Mouse (Mus musculus): ENCODE data around the gene Mei1. TPM values are rescaled to one million over a fixed set of nuclear protein-coding genes. Genes with fewer than 3 reads are reported as not detected.
"Not testable (repeated sequence)": the region's sequence is repeated elsewhere in the genome, so short reads cannot be mapped to it uniquely, and the experiment has no call there.

Mei1 gene
- total RNA-seq, 2 experiments from 2014 or later: not detected

DNA sequence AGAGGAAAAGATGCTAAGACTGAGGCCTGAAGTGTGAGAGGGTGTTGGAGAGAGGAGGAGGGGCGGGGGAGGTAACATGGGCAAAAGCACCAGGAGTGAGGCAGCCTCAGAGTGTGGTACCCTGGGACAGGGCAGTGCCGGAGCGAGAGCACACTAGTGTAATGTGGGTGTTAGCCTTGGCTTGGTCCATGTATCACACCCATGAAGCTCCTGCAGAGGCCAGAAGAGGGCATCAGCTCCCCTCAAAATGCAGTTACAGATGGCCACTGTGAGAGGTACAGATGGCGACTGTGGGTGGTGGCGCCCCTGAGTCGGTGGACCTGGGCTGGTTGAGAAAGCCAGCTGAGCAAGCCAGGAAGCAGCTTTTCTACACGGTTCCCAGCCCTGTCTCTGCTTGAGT is 11.4 kb downstream of the Mei1 start:
- peak; percentile 8 to 18 for DNase-seq
- intact Hi-C loops (cut with DNase I): loop anchor here (5.0 kb wide), 1 partner anchor 156 kb away; no protein-coding TSS in a partner anchor

DNA sequence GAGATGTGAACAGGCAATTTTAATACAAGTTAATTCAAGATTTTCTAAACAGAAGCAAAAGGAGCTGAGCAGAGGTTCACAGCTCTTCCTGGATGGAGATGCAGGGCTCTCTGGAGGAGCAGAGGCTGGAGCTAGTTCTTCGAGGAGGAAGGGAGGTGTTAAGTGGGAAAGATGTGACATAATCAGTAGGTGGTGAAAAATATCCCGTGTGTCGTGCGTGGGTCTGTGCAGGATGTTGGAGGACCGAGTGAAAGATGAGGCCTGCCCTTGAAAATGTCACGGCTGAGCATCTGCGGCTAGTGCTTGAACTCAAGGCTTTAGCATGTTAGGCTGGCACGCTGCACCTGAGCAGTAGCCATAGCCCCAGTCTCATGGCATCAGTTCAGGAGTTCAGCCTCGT is 15.8 kb downstream of the Mei1 start:
- DNase-seq: no peak
- intact Hi-C loops (cut with DNase I): no loop called here

DNA sequence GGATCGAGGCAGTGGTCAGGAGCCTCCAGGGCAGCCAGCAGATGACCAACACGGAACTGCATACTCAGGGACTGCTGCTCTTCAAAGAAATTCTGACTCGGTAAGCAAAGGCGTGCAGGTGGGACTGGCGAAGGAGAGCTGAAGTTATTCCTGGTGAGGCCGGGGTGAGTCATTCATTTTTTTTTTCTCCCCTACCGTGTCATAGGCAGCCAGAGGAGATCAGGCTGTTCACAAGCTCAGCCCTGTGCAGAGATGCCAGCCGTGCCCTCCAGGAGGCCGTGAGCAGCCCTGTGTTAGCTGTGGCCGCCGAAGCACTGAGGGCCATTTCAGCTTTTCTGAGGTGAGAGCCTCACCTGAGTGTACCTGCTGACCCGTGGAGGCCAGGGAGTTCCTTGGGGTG is 16.3 kb downstream of the Mei1 start:
- intact Hi-C loops (cut with DNase I): no loop called here
- no peak for DNase-seq

DNA sequence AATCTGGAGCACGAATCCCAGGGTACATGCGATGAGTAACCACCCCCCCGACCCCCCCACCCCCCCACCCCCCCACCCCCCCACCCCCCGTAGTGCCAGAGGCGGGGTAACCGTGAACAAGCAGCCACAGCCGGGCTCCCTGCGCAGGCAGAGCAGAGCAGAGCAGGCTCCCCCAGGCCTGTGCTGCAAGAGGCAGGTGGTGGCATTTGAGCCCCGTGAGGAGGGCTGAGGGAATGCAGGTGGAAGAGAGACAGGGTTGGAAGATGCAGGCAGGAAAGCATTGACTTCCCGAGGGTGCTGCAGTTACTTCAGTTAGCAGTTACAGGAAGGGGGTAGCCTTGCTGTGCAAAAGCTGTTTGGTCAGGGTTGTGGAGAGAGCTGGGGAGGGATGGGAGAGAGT is 17.5 kb downstream of the Mei1 start:
- no peak for DNase-seq
- intact Hi-C loops (cut with DNase I): no loop called here

DNA sequence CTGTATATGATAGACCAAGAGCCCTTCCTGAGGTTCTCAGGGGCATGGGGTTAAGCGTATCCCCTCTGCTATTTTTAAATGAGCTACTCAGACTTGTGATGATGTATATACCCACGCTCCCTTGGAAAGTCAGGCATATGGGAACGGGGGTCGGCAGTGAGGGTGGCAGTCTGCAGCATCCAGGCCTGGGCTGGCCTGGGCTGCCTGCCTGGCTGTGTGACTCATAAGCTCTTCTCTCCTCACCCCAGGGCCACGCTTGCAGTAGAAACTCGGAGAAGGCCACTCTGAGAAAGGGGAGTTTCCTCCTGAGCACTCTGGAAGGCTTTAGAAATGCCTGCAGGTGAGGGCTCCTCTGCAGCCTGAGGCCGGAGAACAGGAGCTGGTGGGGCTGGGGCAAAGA is 21.3 kb downstream of the Mei1 start:
- intact Hi-C loops (cut with DNase I): no loop called here
- DNase-seq: no peak

DNA sequence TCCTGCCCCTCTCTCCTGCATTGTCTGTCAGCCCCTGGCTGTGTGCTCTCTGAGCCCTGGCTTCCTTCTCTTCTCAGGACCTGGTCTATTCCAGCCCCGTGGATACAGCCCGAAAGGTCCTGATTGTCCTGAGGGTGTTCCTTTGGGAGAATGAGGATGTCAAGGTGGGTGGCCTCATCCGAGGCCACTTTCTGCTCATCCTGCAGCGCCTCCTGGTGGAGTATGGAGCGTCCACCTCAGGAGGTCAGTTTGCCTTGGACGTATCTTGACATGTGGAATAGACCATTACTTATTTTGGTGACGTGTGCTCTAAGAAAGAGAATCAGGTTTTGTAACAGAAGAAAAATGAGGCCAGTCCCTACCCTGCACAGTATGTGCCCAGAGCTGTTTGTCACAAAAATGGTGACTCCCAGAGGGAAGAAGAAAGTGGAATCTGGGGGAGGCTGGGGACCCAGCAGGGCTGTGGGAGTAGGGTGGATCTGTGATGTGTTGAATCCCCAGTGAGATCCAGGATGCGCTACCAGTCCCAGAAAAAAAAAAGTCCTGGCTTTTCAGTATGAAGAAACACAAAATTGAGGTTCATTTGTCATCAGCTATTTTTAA is 37.3 kb downstream of the Mei1 start:
- intact Hi-C loops (cut with DNase I): loop anchor here (2.0 kb wide), 1 partner anchor 42 kb away; no protein-coding TSS in a partner anchor
- DNase-seq: peak; percentile 21 to 67

DNA sequence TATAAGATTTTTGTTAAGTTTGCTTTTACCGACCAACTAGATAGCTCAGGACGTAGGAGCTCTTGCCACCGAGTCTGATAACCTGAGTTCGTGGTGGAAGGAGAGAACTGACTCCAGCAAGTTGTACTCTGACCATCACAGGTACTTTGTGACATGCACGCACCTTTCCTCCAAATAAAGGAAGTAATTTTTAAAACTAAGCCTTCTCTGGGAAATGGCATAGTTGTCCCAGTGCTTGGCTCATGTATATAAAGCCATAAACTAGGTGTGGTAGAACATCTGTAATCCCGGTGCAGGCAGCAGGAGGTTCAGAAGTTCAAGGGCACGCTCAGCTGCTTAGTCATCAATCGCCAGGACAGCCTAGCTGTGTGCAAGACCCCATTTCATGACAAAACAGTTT is 50.7 kb downstream of the Mei1 start:
- no peak for DNase-seq
- intact Hi-C loops (cut with DNase I): no loop called here

DNA sequence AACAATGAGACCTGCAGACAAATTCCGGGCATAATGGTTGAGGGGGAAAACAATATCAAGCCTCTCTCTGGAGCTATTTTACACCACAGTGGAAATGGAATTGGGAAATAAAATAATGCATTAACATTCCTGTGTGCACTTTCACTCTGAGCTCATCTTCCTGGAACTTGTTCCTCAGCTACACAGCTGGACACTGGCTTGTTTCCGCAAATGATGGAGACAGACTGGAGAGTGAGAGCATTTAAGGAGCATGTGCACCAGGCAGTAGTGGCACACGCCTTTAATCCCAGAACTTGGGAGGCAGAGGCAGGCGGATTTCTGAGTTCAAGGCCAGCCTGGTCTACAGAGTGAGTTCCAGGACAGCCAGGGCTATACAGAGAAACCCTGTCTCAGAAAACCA is 56.9 kb downstream of the Mei1 start:
- intact Hi-C loops (cut with DNase I); DNase-seq: not testable (repeated sequence)

DNA sequence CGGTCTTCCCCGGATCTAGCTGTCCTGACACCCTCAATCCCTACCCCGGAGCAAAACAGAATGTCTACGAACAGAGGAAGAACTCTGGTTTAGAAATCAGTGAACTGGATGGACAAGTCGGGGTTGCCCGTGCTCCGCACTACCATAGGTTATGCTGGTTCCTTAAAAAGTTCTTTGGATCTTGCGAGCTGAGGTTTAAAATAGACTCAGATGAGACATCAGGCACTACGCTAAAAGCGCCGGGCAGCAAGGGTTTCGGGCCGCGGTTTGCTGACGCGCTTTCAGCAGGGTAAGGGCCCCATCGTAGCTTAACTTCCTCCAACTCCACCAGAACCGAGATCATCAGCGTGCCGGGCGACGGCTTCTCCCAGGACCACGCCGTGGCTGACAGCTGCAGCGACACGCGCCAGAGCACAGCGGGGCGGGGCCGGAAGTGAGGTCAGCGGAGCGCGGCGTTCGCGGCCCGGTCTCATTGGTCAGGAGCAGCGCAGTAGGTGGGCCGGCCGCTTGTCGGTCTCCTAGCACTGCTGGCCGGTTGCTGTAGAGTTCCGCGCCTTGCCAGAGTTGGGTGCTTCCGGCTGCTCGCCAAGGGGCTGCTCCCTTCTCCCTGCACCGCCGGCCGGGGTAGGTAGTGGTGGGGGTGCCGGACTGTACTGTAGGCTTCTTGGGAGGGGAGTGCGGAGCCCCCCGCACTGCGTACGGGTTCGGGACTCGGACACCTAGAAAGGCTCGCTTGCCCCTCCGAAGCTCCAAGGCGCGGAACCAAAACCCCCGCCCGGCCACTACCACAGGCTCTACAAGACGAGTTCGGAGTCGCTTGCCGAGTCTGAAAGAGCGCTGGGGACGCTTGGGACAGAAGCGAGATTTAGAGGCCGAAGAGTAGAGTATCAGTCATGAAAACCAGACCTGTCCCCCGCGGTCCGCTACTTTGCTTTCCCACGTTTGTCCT is 57.9 kb downstream of the Mei1 start, which contains the start of gene Ccdc134:
TSS of gene Ccdc134 (plus strand) at position 497 of the 949 bp plus-strand sequence.
- DNase-seq: peak; percentile 97
- intact Hi-C loops (cut with DNase I): no loop called here

DNA sequence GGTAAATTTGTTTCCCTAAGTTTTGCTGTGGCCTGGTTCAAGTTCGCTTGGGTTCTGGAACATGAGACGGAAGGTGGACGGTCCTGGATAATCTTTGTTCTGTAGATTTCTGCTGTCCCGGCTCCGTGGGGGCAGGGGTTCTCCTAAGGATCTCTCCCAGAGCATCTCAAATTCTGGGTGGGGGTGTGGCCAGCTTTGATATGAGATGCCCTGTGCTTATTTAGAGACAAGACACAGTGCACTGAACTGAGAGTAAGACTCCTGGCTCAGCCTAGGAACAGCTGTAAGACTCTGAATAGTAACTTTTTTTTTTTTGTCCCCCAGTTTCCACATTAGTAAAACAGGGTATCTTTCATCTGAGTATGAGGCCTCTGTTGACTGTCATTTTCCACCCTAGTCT is 58.6 kb downstream of the Mei1 start:
- intact Hi-C loops (cut with DNase I): no loop called here
- no peak for DNase-seq

DNA sequence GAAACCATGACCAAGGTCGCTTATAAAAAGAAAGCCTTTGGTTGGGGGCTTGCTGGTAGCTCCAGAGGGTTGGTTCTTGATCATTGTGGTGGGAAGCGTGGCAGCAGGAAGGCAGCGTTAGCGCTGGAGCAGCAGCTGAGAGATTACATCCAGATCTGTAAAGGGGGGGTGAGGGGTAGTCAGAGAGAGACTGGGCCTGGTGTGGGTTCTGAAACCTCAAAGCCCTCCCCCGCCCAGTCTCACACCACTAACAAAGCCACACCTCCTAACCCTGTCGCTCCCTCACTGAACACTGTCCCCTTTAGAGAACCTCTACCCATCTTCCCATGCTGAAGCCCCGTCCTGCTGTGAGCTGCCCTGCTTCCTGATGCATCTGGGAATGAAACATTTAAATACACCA is 60.8 kb downstream of the Mei1 start:
- DNase-seq: no peak
- intact Hi-C loops (cut with DNase I): loop anchor here (10.0 kb wide), 1 partner anchor 204 kb away; the partner anchor contains the start of genes Naga, Pheta2 and Smdt1

DNA sequence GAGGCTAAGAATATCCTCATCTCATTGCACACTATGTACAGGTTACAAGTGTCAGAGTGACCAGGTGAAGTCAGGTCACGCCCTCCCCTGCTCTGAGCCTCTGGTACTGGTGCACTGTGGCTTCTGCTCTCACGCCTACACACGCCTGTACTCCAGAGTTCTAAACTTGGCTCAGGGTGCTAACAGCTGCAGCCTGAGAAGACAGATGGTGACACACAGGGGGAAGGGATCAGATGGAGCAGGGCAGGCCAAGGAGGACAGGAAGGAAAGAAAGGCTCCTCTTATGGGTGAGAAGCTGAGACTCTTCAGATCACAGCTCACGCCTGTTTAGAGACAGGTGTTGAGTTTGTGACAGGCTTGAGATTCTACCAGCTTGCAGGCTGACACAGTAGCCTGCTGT is 65.6 kb downstream of the Mei1 start:
- DNase-seq: peak; percentile 47
- intact Hi-C loops (cut with DNase I): loop anchor here (10.0 kb wide), 1 partner anchor 199 kb away; the partner anchor contains the start of genes Naga, Pheta2 and Smdt1

DNA sequence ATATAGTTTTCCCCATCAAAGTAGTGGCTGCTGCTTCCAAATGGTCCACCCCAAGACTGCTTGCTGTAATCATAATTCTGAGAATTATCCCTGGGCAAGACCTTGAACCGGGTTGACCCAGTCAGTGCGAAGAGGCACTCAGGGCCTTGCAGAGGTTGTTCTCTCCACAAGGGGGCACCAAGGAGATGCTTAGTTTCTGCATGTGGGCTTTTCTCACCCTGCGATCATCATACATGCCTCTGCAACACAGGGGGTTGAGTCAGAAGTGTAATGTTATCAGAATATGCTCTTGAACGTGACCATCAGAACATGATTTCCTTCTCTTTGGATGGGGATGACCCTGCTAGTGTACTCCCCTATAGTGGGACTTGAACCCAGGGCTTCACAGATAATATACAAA is 68.8 kb downstream of the Mei1 start:
- intact Hi-C loops (cut with DNase I): loop anchor here (1.0 to 10.0 kb wide), 3 partner anchors 26 to 196 kb away; partner anchors contain the start of genes Naga, Pheta2 and Smdt1
- DNase-seq: peak; percentile 74 to 83

DNA sequence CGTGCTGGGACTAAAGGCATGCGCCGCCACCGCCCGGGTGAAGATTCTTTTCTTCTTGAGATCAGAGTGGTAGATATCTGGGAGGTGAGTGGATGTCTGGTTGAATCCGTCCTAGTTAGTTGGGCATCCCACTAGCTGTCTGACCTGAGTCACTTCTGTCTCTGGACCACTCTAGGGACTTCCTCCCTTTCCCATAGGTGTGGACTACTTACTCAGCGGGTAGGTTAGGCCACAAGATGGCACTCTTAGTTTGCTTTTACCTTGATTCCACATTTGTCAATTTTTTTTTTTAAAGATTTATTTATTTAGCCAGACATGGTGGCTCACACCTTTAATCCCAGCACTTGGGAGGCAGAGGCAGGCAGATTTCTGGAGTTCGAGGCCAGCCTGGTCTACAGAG is 69.4 kb downstream of the Mei1 start:
- DNase-seq: peak in 1 of 2 experiments; percentile 41
- intact Hi-C loops (cut with DNase I): loop anchor here (2.0 to 10.0 kb wide), 2 partner anchors 26 to 196 kb away; partner anchors contain the start of genes Naga, Pheta2 and Smdt1

DNA sequence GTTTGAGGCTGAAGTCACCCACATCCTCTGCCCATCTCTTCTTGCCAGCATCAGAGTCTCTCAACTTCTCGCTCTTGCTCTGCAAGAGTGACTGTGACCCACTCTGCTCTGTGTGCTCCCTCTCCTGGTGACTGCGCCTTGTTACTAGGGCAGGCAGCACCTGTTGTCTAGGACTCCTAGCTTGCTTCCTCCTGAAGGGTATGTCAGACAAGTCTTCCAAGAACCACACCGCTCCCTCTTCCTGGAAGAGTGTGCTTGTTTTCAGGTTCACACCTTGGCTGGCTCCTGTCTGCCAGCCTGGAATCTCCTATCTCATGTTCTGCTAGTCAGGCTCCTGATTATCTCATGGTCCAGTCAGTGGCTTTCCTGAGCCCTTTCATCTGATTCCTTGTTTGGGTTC is 70.6 kb downstream of the Mei1 start:
- intact Hi-C loops (cut with DNase I): no loop called here
- no peak for DNase-seq

DNA sequence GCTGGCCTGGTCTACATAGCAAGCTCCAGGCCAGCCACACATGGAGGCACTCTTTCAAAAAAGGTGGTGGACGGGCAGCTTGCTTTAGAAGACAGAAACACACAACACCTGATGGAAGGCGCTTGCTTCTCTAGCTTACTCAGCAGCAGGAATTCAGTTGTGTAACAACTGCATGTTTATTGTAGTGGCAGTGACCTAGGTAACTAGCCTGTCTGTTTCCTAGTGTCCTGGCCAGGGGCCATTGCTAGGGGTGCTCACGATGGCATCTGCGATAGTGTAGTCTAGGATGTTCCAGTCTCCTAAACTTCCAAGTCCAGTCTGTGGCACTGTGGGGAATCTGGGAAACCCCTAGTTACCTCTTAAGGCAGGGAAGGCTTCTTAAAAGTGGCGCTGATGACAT is 74.4 kb downstream of the Mei1 start:
- DNase-seq: peak in 1 of 2 experiments; percentile 45

DNA sequence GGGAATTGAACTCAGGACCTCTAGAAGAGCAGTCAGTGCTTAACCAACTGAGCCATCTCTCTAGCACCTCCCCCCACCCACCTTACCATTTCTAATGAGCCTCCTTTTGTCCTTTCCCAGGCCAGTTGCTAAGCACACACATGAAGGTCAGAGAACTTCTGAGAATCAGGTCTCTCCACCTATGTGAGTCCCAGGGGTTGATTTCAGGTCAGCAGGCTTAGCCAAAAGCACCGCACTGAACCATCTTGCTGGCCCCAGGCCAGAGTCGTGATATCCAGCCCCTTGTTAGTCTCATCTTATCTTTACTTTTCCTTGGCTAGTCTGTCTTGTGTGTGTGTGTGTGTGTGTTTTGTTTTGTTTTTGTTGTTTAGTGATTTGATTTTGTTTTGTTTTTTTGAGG is 75.6 kb downstream of the Mei1 start:
- intact Hi-C loops (cut with DNase I): no loop called here
- DNase-seq: no peak

More for the DNA sequence above, 74.4 kb downstream of the Mei1 start:
- intact Hi-C loops (cut with DNase I): no loop called here

DNA sequence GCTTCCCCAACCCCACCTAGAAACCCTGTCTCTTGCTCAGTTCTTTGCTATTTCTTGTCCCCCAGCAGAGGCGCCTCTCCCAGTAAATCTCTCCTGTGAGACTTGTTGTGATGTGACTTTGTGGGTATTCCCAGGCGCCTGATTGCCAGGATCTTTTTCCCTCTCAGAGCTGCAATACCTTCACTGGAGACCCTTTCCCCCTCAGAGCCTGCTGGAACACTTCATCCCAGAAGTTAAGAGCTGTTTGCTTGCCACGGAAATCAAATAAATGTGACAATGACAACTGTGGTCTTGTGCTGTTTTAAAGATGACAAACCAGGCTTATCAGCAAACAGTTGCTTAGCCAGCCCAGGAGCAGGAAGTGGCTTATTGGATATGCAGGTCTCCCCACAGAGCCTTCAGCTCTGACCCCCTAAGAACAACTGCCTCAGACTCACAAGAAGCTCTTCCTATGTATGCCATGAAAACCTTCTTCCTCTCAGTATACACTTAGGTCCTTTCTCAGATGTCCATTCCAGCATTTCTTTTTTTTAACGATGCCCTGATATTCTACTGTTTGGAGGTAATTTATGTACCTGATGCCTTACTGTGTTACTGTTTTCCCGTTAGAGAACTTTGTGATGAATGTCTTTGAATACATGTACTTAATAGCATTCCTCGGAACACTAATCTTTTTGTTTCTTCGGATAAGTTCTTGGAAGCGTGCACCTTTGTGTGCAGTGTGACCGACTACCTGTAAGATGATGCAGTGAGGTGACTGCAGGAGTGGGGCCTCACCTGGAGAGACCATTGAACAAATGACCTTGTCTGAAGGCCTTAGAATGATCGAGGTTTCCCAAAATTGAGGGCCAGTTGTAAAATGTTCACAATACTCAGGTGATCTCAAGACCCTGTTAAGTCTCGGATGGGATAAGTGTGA is 76.3 kb downstream of the Mei1 start:
- DNase-seq: no peak
- intact Hi-C loops (cut with DNase I): no loop called here

DNA sequence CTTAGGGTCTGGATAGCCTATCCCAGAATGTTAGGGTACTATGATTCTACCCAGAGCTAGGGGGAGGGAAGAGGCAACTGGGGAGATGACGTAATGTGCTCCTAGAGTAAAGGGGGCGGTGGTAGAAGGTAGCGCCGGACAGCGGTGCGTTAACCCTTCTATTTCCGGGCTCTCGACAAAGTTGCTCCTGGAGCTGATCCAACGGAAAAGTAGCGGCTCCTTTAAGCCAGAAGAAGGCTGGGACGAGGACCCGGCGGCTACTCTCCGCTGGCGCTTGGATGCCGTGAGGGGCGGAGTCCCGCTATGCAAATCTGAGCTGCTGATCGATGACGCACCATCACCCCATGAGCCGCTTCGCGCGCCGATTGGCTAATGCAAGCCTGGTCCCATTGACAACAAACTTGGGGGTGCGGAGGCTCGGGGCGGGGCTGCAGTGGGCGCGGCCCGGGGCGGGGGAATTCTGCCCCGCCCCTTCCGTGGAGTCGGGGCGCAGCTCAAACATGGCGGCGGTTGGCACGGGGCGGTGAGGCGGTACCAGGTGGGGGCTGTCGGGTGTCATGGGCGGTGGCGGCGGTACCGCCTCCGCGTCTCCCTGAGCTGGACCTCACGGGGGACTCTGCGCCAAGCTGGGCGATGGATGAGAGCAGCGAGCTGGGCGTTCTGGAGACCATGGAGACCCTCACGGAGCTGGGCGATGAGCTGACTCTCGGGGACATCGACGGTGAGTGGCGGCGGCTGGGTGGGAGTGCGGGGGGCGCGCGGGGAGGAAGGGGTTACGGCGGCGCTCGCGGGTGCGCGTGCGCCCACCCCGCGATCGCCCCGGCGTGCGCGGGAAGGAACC is 77.2 kb downstream of the Mei1 start, which contains the start of gene Srebf2:
TSS of gene Srebf2 (plus strand) at position 412 of the 841 bp plus-strand sequence.
- intact Hi-C loops (cut with DNase I): no loop called here
- DNase-seq: peak; percentile 98 to 99
